Mouse (Mus musculus): ENCODE data around the gene Card9. TPM values are rescaled to one million over a fixed set of nuclear protein-coding genes. Genes with fewer than 3 reads are reported as not detected.

Card9 gene
- total RNA-seq, 2 experiments from 2014 or later = 0.44 to 0.82 TPM

DNA sequence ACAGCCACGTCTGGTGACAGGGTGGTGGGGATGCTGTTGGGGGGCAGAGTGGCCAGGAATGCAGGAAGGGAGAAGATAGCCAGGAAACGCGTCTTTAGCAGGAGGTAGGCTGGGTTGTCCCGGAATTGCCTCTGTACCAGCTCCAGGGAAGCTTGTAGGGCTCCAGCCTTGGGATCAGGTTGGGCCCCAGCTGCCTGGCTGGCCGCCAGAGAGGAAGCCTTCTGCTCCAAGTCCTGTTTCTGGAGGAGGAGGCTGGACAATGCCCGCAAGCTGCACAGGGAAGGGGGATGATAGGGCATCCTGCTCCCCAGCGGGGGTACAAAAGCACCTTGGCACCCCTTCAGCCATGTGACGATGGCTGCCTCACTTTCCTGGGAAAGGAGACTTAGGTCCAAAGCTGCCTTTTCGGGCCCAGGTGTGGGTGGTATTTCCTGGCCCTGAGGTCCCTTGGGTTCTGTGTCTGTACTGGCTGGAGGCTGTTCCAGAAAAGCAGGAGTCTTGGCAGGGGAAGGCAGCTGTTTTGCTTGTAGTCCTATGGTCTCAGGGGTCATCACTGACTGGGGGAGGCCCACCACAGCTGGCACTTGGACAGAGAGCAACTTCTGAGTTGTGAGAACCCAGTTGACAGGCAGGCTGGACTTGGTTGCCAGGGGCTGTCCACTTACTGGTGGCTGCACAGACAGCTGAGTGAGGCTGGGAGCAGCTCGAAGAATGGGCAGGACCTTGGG is 4.2 kb upstream of the Card9 start:
- DNase-seq = peak; percentile 79 to 80
- intact Hi-C loops (cut with DNase I) = no loop called here

DNA sequence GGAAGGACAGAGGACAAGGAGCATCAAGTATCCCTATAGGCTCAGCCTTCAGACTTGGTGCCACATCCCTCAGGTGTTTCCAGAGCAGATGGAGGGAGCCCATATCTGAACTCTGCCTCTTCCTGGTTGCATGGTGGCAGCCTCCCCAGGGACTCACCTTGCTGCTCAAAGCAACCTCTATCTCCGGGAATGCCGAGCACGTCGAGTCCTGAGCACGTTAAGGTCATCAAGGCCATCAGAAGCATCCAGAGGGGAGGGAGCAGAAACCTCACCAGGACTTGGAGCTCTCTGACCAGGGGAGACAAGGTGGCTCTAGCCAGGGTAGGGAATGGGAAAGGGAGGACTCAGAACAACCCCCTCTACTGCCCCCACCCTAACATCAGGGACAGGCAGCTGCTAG is 2.8 kb upstream of the Card9 start:
- intact Hi-C loops (cut with DNase I) = no loop called here
- no peak for DNase-seq

DNA sequence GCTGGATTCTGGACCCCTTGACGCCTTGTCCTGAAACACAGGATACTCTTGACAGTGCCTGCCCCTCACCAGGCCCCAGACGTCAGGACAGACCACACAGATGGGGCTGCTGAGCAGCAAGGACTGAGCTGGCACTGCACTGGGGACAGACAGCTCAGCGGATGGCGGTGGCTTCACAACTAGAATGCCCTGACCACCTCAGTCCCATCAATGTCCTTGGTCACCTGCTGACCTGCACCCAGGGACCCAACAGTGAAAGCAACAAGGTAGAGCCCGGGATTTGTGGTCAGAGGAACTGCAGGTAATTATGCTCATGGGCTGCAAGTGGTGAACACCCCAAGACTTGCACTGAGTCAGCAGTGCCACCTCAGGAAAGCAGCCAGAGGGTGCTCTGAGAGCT is 2.3 kb upstream of the Card9 start:
- intact Hi-C loops (cut with DNase I) = no loop called here
- no peak for DNase-seq

DNA sequence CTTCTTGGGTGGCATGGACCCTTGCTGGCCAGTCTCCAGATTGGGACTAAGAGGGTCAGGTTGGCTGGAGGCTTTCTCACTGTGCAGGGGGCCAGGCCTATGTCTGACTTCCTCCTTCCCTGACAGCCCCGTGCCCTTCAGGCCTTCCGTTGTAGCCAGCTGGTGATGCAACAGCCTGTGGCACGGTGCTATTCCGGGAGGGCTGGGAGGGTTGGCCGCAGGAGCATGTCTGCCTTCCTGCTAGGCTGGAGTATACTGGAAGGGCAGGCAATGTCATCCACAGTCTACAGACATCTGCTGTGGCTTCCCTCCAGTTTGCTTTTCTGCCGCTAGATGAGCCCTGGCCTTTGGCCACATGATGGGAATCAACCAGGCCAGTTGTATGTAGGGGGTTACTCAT is 735 bp downstream of the Card9 start:
- intact Hi-C loops (cut with DNase I) = no loop called here
- DNase-seq = no peak

DNA sequence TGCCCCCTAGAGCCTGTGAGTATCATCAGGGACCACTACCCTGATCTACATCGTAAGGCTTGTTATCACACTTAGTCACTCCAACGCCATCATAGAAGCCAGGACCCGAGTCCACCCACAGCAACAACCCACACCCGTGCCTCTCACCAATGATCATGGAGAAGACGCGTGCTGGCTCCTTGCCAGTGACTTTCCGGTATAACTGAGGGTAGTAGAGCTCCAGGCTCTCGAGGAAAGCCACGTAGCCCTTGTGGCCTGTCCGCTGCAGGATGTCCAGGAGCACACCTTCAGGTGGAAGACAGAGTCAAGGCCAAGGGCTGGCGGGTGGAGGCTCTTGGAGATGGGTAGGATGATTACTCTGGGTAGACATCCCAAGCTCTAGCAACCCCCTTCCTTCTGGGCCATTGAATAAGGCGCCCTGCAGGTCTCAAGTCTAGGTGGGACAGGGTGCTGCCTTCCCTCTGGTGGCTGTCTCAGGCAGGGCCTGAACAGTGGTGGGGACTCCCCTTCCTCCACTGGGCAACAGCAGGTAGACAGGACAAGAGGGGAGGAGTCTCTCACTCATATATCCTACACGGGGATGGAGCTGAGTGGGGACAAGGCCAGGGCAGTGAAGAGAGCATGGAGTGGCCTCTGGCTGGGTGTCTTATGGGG is 1.9 kb downstream of the Card9 start:
- intact Hi-C loops (cut with DNase I) = no loop called here
- no peak for DNase-seq

DNA sequence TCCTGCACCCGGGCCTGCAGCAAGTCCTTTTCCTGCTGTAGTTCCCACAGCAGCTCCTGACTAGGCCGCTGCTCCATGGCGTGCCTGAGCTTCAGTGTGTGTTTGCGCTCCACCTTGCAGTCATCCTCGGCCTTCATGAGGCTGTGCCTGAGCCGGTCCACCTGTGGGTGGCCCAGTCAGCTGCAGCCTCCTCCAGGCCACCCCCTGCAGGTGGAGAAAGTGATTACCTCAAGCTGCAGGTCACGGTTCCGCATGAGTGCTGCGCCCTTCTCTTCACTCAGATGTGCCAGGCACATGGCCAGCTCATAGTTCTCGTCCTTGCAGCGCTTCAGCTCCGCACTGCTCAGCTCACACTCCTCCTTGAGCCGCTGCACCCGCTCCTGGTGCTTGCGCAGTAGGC is 3.2 kb downstream of the Card9 start:
- DNase-seq = no peak
- intact Hi-C loops (cut with DNase I) = no loop called here

DNA sequence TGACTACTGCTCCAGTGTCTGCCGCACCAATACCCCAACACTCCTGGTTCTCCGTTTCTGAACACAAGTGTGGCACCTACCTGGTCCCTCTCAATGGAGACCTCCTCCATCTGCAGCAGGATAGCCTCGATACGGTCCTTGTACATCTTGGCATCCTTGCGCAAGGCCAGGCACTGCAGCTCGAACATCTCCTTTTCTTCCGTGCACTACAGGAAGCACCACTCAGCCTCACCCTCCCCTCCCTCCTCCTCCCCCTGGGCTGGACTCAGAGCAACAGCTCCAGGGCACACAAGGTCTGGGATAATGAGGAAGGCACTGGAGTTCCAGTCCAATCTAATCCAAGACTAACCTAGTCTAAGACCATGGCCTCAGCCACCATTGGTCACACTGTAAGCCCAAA is 4.0 kb downstream of the Card9 start:
- intact Hi-C loops (cut with DNase I) = no loop called here

DNA sequence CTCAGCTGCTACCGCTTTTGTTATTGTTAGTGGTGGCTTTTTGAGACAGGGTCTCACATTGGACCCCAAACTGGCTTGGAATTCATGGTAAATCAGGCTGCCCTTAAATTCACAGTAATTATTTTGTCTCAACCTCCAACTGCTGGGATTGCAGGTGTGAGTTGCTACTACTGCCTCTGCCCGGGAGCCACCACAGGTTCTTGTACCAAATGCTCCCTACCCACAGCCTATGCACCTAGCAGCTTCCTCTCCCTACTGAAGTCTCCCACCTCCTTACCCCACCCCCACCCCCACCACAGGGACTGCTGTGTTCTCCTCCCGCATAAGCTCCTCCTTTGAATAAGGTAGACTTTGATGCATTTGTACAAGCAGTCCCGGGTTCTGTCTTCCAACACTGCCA is 4.5 kb downstream of the Card9 start:
- intact Hi-C loops (cut with DNase I) = no loop called here
- DNase-seq = no peak

More for the DNA sequence above, 4.0 kb downstream of the Card9 start:
- DNase-seq = no peak

DNA sequence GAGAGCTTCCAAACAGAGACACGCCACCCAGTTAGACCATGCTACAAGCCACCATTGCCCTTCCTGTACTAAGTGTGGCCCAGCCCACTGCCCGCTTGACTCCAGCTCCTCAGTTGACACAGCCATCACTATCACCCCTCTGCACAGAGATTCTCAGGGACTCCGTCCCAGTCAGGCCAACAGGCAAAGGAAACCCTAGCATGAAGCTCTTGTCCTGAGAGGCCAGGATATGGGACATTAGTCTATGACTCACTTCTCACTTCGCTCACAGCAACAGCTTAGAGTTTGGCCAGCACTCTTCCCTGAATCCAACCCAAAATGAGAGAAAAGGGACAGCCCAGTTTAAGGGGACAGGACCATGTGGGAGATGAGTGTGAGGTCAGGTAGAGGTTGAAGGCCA is 6.3 kb downstream of the Card9 start:
- intact Hi-C loops (cut with DNase I) = no loop called here

DNA sequence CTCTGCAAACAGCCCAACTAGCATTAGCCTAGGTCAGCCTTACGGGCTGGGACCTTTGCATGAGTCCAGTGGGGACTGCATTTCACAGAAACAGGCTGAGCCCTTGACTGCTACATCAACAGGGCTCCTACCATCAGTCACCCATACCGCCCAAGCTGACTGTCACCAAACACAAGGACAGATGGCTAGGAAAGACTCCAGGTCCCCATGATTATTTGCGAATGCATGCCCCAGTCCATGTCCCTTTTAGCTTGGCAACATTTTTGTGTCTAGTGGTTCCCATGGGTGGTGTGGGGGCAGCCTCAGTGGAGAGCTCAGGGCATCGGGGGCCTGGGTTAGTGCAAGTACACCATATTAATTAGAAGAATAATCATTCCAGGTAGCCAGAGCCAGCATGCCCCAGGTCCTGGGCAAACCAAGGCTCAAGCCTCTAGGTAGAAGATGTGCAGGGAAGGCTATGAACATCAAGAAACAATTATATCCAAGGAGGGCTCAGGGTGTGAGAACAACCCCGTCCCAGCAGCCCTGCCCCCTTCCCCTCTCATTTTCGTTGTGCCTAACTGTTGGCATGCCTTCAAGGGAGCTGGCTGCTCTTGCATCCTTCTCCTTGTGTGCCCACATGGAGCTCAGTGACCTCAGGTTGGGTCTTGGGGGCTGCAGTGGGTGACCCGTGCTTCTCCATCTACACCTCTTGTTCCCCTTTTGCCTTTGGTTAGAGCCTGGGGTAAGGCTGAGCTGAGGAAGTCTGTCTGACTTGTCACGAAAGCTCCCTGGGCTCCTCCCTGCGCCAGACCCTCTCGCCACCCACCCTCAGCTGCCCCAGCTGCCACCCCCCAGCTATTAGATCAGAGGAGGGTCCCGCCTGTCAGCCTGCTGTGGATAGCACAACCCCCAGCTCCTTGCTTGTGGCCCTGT is 7.4 kb downstream of the Card9 start:
- no peak for DNase-seq
- intact Hi-C loops (cut with DNase I) = no loop called here

More for the DNA sequence above, 6.3 kb downstream of the Card9 start:
- DNase-seq = no peak

DNA sequence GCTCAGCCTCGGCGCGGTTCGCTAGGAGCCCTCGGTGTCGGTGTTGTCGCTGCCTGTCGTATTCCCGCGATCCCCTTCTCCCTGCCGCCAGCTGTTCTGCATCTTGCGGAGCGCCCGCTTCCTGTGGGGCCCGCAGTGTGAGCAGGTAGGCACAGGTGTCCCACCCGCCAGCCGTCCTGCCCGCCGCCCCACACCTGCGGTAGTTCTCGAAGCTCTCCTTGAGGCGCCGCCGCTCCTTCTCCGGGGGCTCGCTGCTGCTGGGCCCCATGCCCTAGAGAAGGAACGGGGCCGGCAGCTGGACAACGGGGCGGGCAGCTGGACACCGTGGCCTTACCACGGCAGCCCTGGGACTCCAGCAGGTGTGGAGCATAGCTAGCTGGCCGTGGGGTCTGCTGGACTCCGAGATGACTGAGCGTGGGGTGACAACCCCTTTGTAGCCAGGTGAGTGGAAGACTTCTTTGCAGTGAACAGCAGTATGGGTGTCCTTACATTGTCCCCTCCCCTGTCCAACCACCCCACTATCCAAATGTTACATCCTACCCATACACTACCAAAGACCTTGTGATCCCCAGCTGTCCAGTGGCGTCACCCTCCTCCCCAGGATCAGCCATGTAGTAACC is 8.3 kb downstream of the Card9 start:
- DNase-seq = peak in 1 of 2 experiments; percentile 49
- intact Hi-C loops (cut with DNase I) = no loop called here

DNA sequence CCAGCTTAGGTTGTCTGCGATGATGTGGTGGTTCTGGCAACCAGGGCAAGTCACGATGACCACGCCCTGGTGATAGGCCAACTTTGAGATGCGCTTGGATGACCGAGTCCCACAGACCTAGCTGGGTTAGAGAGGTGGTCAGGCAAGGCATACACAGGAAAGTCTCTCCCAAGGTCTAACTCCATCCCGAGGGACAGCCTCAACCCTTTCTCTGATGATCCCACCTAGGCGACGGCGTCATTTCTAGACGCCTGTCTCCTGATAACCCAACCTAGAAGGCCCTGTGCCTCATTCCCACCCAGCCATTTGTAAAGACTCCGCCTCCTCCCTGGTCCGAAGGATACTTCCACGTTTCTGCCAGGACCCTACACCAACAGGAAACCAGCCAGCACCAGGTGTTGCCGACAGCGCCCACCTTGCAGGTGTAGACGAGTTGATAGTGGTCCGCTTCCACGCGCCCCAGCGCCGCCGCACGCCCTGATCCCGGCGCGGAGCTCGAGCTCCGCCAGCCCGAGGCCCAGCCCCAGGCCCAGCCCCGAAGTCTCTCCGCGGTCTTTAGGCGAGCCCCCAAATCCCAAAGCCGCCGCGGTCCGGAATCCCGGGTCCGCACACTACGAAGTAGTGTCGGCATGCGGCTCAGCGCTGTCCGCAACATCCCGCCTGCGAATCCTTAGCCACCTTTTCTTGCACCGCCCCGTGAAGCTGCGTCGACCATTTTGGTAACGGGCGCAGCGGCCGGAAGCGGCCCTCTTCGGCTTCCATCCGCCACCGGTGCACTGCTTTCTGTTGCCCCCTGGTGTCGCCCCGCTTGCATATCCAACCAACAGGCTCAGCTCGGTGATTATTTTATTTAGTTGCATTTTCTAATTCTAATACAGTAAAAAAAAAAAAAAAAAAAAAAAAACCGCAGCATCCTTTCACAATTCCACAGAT is 9.1 kb downstream of the Card9 start, which contains the start of gene Dnlz:
Gene Dnlz, minus strand, starts transcription at position 753 of the 933 bp plus-strand sequence.
- peak; percentile 91 to 92 for DNase-seq
- intact Hi-C loops (cut with DNase I) = loop anchor here (2.0 kb wide), 1 partner anchor 51 kb away; no protein-coding TSS in a partner anchor

DNA sequence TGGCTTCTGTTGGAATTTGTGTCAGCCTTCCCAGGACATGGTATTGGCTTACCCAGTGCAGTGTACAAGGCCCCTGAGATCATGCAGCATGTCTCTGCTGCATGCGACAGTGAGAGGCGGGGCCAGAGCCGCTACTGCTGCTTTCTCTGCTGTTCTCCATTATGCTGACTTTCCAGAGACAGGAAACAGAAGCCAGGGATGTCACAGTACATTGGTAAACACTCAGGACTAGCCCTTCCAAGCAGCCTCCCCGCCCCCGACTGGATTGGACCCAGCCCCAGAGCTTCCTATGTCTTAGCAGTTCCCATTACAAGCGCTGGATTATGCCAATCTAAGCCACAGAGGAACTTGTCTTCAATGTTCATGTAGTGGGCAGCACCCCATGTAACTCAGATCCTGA is 12.5 kb downstream of the Card9 start:
- intact Hi-C loops (cut with DNase I) = no loop called here
- DNase-seq = no peak

DNA sequence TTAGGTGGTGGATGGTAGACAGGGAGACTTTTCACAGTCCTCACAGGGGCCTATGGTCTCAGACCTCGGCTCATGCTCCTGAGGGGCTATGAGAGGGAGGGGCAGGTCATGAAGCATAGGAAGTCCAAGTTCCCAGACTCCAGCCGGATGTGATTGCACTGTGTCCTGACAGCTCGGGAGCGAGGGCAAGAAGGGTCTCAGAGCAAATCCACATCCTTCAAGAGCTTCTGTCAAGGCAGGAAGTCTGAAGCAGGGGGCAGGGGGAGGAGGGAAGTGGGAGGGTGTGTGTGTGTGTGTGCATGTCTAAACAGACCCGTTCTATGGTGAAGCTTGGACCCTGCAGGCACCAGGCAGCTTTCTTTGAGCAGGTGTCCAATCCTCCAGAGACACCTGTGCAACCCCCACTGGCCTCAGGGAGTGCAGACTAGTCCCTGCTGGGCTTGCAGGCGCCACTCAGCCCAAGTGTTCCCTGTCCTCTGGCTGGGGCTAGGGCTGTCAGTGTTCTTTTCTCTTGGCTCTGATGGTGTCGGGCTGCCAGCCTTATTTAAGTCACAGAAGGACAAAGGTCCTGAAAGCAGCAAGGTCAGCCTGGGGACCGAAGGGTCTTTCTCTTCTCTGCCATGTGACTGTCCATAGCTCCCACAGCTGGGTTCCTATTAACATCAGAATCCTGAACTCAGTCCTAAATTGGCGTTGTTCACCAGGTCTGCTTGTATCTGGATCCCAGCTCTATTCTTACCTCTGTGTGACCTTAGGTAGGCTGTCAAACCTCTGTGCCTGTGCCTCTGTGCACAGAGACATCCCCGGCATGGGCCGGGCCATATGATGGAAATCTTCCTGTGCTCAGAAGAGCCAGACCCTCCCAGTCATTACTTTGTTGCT is 17.9 kb downstream of the Card9 start:
- intact Hi-C loops (cut with DNase I) = no loop called here
- no peak for DNase-seq

DNA sequence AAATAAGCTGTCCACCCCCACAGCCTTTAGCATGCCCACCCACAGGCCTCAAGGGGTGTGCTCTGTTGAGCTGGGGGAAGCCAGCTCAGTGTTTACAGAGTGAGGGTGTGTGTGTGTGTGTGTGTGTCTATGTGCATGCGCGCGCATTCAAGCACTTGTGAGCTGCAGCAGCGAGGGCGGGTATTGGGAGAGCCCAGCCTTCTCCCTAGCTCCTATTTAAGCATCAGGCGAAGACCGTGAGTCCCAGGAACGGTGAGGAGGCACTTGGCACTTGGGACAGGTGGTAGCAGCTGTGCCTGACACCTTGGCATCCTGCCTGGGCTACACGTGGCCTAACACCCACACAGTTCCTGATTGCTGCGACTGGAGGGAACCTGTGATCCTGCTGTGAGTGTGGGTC is 18.7 kb downstream of the Card9 start:
- intact Hi-C loops (cut with DNase I) = no loop called here
- DNase-seq = peak in 1 of 2 experiments; percentile 38

DNA sequence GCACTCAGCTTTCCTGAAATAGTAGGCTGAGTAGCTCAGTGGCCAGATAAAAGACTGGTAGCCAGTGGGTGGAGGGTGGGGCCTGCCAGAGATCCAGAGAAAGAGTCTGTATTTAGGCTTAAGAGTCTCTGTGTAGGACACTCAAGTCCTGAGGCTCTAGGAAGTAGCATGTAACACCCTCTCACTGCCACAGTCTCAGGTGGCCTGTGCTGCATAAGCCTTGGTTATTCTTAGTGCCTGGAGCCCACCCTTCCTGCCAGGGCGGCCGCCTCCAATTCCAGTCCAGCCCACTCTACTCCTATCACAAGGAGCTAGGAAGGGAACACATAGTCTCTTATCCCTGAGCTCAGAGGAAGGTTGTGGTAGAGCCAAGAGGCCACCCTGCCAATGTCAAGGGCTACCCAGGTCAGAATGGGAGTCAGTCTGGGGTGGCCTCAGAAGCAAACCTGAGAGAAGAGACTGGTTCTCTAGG is 19.2 kb downstream of the Card9 start:
- intact Hi-C loops (cut with DNase I) = no loop called here

DNA sequence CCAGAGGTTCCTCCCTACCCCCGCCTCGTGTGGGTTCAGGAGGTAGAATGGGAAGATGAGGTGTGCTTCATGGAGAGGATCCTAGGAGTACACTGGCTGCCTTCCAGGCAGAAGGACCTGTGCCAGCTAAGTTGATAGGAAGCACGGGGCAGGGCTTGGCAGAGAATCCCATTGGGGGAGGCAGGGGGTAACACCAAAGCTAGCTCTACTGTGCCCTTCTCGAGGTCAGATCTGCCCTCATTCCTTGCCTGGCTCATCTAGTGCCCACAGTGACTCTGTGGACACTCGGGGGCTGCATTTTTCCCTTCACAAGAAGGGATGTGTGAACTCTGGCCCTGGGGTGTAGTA is 21.5 kb downstream of the Card9 start:
- no peak for DNase-seq
- intact Hi-C loops (cut with DNase I) = no loop called here

More for the DNA sequence above, 19.2 kb downstream of the Card9 start:
- DNase-seq = no peak

Data from gastrocnemius, postnatal 36 days (tissue).